In genomic region chr12:76306852-76307561, GRCm38 (mm10) we compare ENCODE assay signal across 11 mouse cellular contexts. TPM values are rescaled to one million over a fixed set of nuclear protein-coding genes. Genes with fewer than 3 reads are reported as not detected.
DNase-seq lines count a peak whose midpoint lies in the region; ATAC-seq lines count a peak whose summit lies in the region.
"Had no signal": no experiment of that assay in that cellular context is flagged by ENCODE, and none has a peak within 500 bp of the region (broad histone marks: within the 10 kb centered on the region; RNA-seq: fewer than 3 reads in every experiment).

No protein-coding gene starts in this region.

- ATAC-seq in lung, embryonic 15.5 days (ENCODE audit: borderline replicate concordance, extremely low read depth, low FRiP score, low TSS enrichment): peak; percentile 54
- ATAC-seq in intestine, embryonic 15.5 days: no peak
- ATAC-seq in stomach, embryonic 14.5 days (ENCODE audit: insufficient number of reproducible peaks, insufficient read depth, low FRiP score, low read depth): no peak
- no peak for ATAC-seq in frontal cortex, adult (ENCODE audit: low TSS enrichment)
- ATAC-seq in granulocyte monocyte progenitor cell, adult 5-6 weeks (replicated peaks; ENCODE audit: poor library complexity, severe bottlenecking): no peak

- WGBS in lung, embryonic 15.5 days: 66% methylated on average over 9 of the region's 9 CpGs
- 74% methylated on average over 9 of the region's 9 CpGs for WGBS in intestine, embryonic 15.5 days
- 85% methylated on average over 9 of the region's 9 CpGs for WGBS in stomach, embryonic 14.5 days

- peaks cover 31% of the 10 kb centered on the region for H3K4me1 ChIP-seq in lung, embryonic 15.5 days
- H3K4me1 ChIP-seq in intestine, embryonic 15.5 days (replicated peaks): peaks cover 13% of the 10 kb centered on the region; the same call in 1 of the 2 replicates
- 0 out of 2 replicates have a peak, but pooled peaks cover 3% of the 10 kb centered on the region for H3K4me1 ChIP-seq in stomach, embryonic 14.5 days (ENCODE audit: control insufficient read depth, insufficient read depth, low read length)

- H3K27ac ChIP-seq in lung, embryonic 15.5 days: peak overlapping the region; percentile 72
- peak overlapping the region; percentile 49 for H3K27ac ChIP-seq in intestine, embryonic 15.5 days
- H3K27ac ChIP-seq in stomach, embryonic 14.5 days (ENCODE audit: low read length): peak overlapping the region; percentile 87

- intact Hi-C loops in heart, postnatal 14 days (cut with DNase I): no loop called here

- H3K9ac ChIP-seq in lung, embryonic 15.5 days: no peak overlapping the region
- no peak overlapping the region for H3K9ac ChIP-seq in intestine, embryonic 15.5 days
- H3K9ac ChIP-seq in stomach, embryonic 14.5 days (replicated peaks; ENCODE audit: low read depth, low read length): no peak overlapping the region

- peaks cover 11% of the 10 kb centered on the region for H3K36me3 ChIP-seq in lung, embryonic 15.5 days
- no peaks in the 10 kb centered on the region; the same call in 1 of the 2 replicates for H3K36me3 ChIP-seq in intestine, embryonic 15.5 days
- peaks cover 23% of the 10 kb centered on the region for H3K36me3 ChIP-seq in stomach, embryonic 14.5 days (ENCODE audit: control insufficient read depth, insufficient read depth, low read length)

- peak; percentile 96 for DNase-seq in heart, adult 11 months
- DNase-seq in heart, postnatal 14 days: no peak
- DNase-seq in lung, postnatal 25 days (ENCODE audit: low spot score): no peak
- DNase-seq: B cell, adult 2 months; embryo, embryonic 11 days had no signal

- H3K27me3 ChIP-seq in lung, embryonic 15.5 days: no peaks in the 10 kb centered on the region
- H3K27me3 ChIP-seq in intestine, embryonic 15.5 days (replicated peaks): no peaks in the 10 kb centered on the region
- H3K27me3 ChIP-seq in stomach, embryonic 14.5 days (ENCODE audit: control insufficient read depth, insufficient read depth, low read length): no peaks in the 10 kb centered on the region

- H3K9me3 ChIP-seq in lung, embryonic 15.5 days: no peaks in the 10 kb centered on the region
- H3K9me3 ChIP-seq in intestine, embryonic 15.5 days: no peaks in the 10 kb centered on the region
- no peaks in the 10 kb centered on the region for H3K9me3 ChIP-seq in stomach, embryonic 14.5 days (ENCODE audit: control insufficient read depth, low read depth, low read length)

- no peak overlapping the region for H3K4me2 ChIP-seq in lung, embryonic 15.5 days
- no peak overlapping the region for H3K4me2 ChIP-seq in intestine, embryonic 15.5 days (replicated peaks)
- no peak overlapping the region for H3K4me2 ChIP-seq in stomach, embryonic 14.5 days (replicated peaks; ENCODE audit: low read depth, low read length)
- H3K4me2 ChIP-seq: liver, embryonic 11.5 days had no signal

- no peak overlapping the region for H3K4me3 ChIP-seq in lung, embryonic 15.5 days
- no peak overlapping the region for H3K4me3 ChIP-seq in intestine, embryonic 15.5 days (replicated peaks)
- no peak overlapping the region for H3K4me3 ChIP-seq in stomach, embryonic 14.5 days (ENCODE audit: low read depth, low read length)

RNA-seq across cellular contexts. Expression of gene Akap5, which starts 17.7 kb away (rescaled TPM):
- total RNA-seq in heart, postnatal 14 days (2021): 1 to 10 TPM; 2.2 to 3.5 TPM
- polyA plus RNA-seq in lung, embryonic 15.5 days (2015; fragmentation: Nextera tagmentation; extraction: Ambion mirVana): 23.3 and 28.7 TPM in 2 replicates
- polyA plus RNA-seq in intestine, embryonic 15.5 days (2015; fragmentation: Nextera tagmentation; extraction: Ambion mirVana): 2.7 and 3.3 TPM in 2 replicates
- 7.2 and 7.5 TPM in 2 replicates for polyA plus RNA-seq in stomach, embryonic 14.5 days (2014; fragmentation: Nextera tagmentation; extraction: Ambion mirVana)
- total RNA-seq in granulocyte monocyte progenitor cell, adult 5-6 weeks (2014; fragmentation: Nextera tagmentation): 0.17 TPM in 1 of 2 replicates, not detected in the other
- 0.21 and 0.30 TPM in 2 replicates for total RNA-seq in granulocyte monocyte progenitor cell, adult 5-6 weeks (2017)

RNA-seq across cellular contexts. Expression of gene Mthfd1, which starts 51.9 kb away (rescaled TPM):
- total RNA-seq in heart, postnatal 14 days (2021): 10 to 100 TPM; 29.4 to 29.7 TPM
- 97.4 and 99.8 TPM in 2 replicates for polyA plus RNA-seq in lung, embryonic 15.5 days (2015; fragmentation: Nextera tagmentation; extraction: Ambion mirVana)
- polyA plus RNA-seq in intestine, embryonic 15.5 days (2015; fragmentation: Nextera tagmentation; extraction: Ambion mirVana): 102 TPM in 2 replicates
- 76.7 and 82.0 TPM in 2 replicates for polyA plus RNA-seq in stomach, embryonic 14.5 days (2014; fragmentation: Nextera tagmentation; extraction: Ambion mirVana)
- 47.7 and 79.3 TPM in 2 replicates for total RNA-seq in granulocyte monocyte progenitor cell, adult 5-6 weeks (2014; fragmentation: Nextera tagmentation)
- total RNA-seq in granulocyte monocyte progenitor cell, adult 5-6 weeks (2017): 106 and 111 TPM in 2 replicates
